Mouse (Mus musculus): ENCODE data around the gene Dguok. TPM values are rescaled to one million over a fixed set of nuclear protein-coding genes. Genes with fewer than 3 reads are reported as not detected.

Dguok gene
- polyA plus RNA-seq, 1 experiment from 2014 or later: 75.5 TPM

GRCm38 (mm10) chr6:83479193-83479592, 27.6 kb downstream of the Dguok start:
- Histone ChIP-seq H3K4me1 (replicated peaks; ENCODE audit: insufficient read depth, low read length) (peaks cover 4% of the 10 kb centered on the region; the same call in 1 of the 2 replicates), H3K27ac (peak overlapping the region; percentile 58; the same call in 1 of the 2 replicates), H3K27me3 (ENCODE audit: insufficient read depth, low read length) (no peaks in the 10 kb centered on the region), H3K36me3 (ENCODE audit: insufficient read depth, low read length) (peaks cover 18% of the 10 kb centered on the region), H3K9ac (ENCODE audit: low read depth, low read length) (no peak overlapping the region), H3K4me3 (replicated peaks; ENCODE audit: low read depth, low read length) (no peak overlapping the region), H3K9me3 (replicated peaks; ENCODE audit: low read length) (no peaks in the 10 kb centered on the region), H3K4me2 (ENCODE audit: low read length) (no peak overlapping the region)
- 43% methylated on average over 2 of the region's 2 CpGs for WGBS
- DNase-seq (ENCODE audit: low spot score) (no peak), ATAC-seq (replicated peaks; ENCODE audit: low FRiP score, low read depth) (no peak)
- TF ChIP-seq CTCF (IDR thresholded peaks at IDR 0.05; ENCODE audit: low read depth): no peak

GRCm38 (mm10) chr6:83478628-83479027, 28.1 kb downstream of the Dguok start:
- WGBS: 79% methylated on average over 7 of the region's 7 CpGs
- ATAC-seq (replicated peaks; ENCODE audit: low FRiP score, low read depth): no peak
- H3K36me3 ChIP-seq (ENCODE audit: insufficient read depth, low read length): peaks cover 18% of the 10 kb centered on the region

GRCm38 (mm10) chr6:83478217-83478616, 28.6 kb downstream of the Dguok start:
- H3K27ac ChIP-seq: no peak overlapping the region
- H3K4me2 ChIP-seq (ENCODE audit: low read length): no peak overlapping the region
- WGBS: 71% methylated on average over 4 of the region's 4 CpGs
- no peaks in the 10 kb centered on the region for H3K9me3 ChIP-seq (replicated peaks; ENCODE audit: low read length)
- no peak overlapping the region for H3K4me3 ChIP-seq (replicated peaks; ENCODE audit: low read depth, low read length)
- H3K4me1 ChIP-seq (replicated peaks; ENCODE audit: insufficient read depth, low read length): peaks cover 4% of the 10 kb centered on the region; the same call in 1 of the 2 replicates
- peak; percentile 52; the same call in 1 of the 2 replicates for TF ChIP-seq CTCF (IDR thresholded peaks at IDR 0.05; ENCODE audit: low read depth)
- peak; percentile 26 for DNase-seq (ENCODE audit: low spot score)
- H3K36me3 ChIP-seq (ENCODE audit: insufficient read depth, low read length): peaks cover 18% of the 10 kb centered on the region
- no peak overlapping the region for H3K9ac ChIP-seq (ENCODE audit: low read depth, low read length)
- no peaks in the 10 kb centered on the region for H3K27me3 ChIP-seq (ENCODE audit: insufficient read depth, low read length)
- no peak for ATAC-seq (replicated peaks; ENCODE audit: low FRiP score, low read depth)

More at GRCm38 (mm10) chr6:83478628-83479027, 28.1 kb downstream of the Dguok start:
- Histone ChIP-seq H3K9ac (ENCODE audit: low read depth, low read length) (no peak overlapping the region), H3K27me3 (ENCODE audit: insufficient read depth, low read length) (no peaks in the 10 kb centered on the region), H3K9me3 (replicated peaks; ENCODE audit: low read length) (no peaks in the 10 kb centered on the region), H3K4me3 (replicated peaks; ENCODE audit: low read depth, low read length) (no peak overlapping the region), H3K4me1 (replicated peaks; ENCODE audit: insufficient read depth, low read length) (peaks cover 4% of the 10 kb centered on the region; the same call in 1 of the 2 replicates), H3K4me2 (ENCODE audit: low read length) (no peak overlapping the region), H3K27ac (0 out of 2 replicates have a peak overlapping the region, but pooled peaks have one; percentile 1)
- DNase-seq (ENCODE audit: low spot score): no peak
- TF ChIP-seq CTCF (IDR thresholded peaks at IDR 0.05; ENCODE audit: low read depth): no peak

GRCm38 (mm10) chr6:83475431-83475830, 31.3 kb downstream of the Dguok start:
- Histone ChIP-seq H3K9ac (ENCODE audit: low read depth, low read length) (no peak overlapping the region), H3K4me3 (replicated peaks; ENCODE audit: low read depth, low read length) (no peak overlapping the region), H3K36me3 (ENCODE audit: insufficient read depth, low read length) (peaks cover 7% of the 10 kb centered on the region), H3K4me1 (replicated peaks; ENCODE audit: insufficient read depth, low read length) (no peaks in the 10 kb centered on the region), H3K27ac (no peak overlapping the region), H3K27me3 (ENCODE audit: insufficient read depth, low read length) (no peaks in the 10 kb centered on the region), H3K9me3 (replicated peaks; ENCODE audit: low read length) (no peaks in the 10 kb centered on the region), H3K4me2 (ENCODE audit: low read length) (no peak overlapping the region)
- ATAC-seq (replicated peaks; ENCODE audit: low FRiP score, low read depth) (no peak), DNase-seq (ENCODE audit: low spot score) (no peak)
- TF ChIP-seq CTCF (IDR thresholded peaks at IDR 0.05; ENCODE audit: low read depth): no peak
- WGBS: 79% methylated on average over 7 of the region's 7 CpGs

GRCm38 (mm10) chr6:83473240-83473639, 33.5 kb downstream of the Dguok start:
- H3K27ac ChIP-seq: no peak overlapping the region
- no peaks in the 10 kb centered on the region for H3K9me3 ChIP-seq (replicated peaks; ENCODE audit: low read length)
- H3K9ac ChIP-seq (ENCODE audit: low read depth, low read length): no peak overlapping the region
- H3K4me2 ChIP-seq (ENCODE audit: low read length): no peak overlapping the region
- H3K4me1 ChIP-seq (replicated peaks; ENCODE audit: insufficient read depth, low read length): no peaks in the 10 kb centered on the region
- ATAC-seq (replicated peaks; ENCODE audit: low FRiP score, low read depth) (no peak), DNase-seq (ENCODE audit: low spot score) (no peak)
- H3K27me3 ChIP-seq (ENCODE audit: insufficient read depth, low read length): no peaks in the 10 kb centered on the region
- WGBS: 74% methylated on average over 9 of the region's 9 CpGs
- no peak for TF ChIP-seq CTCF (IDR thresholded peaks at IDR 0.05; ENCODE audit: low read depth)
- no peak overlapping the region for H3K4me3 ChIP-seq (replicated peaks; ENCODE audit: low read depth, low read length)
- H3K36me3 ChIP-seq (ENCODE audit: insufficient read depth, low read length): no peaks in the 10 kb centered on the region

GRCm38 (mm10) chr6:83471739-83472138, 35.0 kb downstream of the Dguok start:
- no peaks in the 10 kb centered on the region for H3K36me3 ChIP-seq (ENCODE audit: insufficient read depth, low read length)
- no peak overlapping the region for H3K9ac ChIP-seq (ENCODE audit: low read depth, low read length)
- no peak for TF ChIP-seq CTCF (IDR thresholded peaks at IDR 0.05; ENCODE audit: low read depth)
- DNase-seq (ENCODE audit: low spot score): no peak
- H3K4me2 ChIP-seq (ENCODE audit: low read length): no peak overlapping the region
- H3K27me3 ChIP-seq (ENCODE audit: insufficient read depth, low read length): no peaks in the 10 kb centered on the region
- H3K4me3 ChIP-seq (replicated peaks; ENCODE audit: low read depth, low read length): no peak overlapping the region
- no peaks in the 10 kb centered on the region for H3K9me3 ChIP-seq (replicated peaks; ENCODE audit: low read length)
- no peak overlapping the region for H3K27ac ChIP-seq
- no peak for ATAC-seq (replicated peaks; ENCODE audit: low FRiP score, low read depth)
- WGBS: 84% methylated on average over 7 of the region's 7 CpGs
- H3K4me1 ChIP-seq (replicated peaks; ENCODE audit: insufficient read depth, low read length): no peaks in the 10 kb centered on the region

GRCm38 (mm10) chr6:83464011-83464410, 42.8 kb downstream of the Dguok start:
- Histone ChIP-seq H3K4me1 (replicated peaks; ENCODE audit: insufficient read depth, low read length) (peaks cover 9% of the 10 kb centered on the region; the same call in 1 of the 2 replicates), H3K9me3 (replicated peaks; ENCODE audit: low read length) (no peaks in the 10 kb centered on the region), H3K27ac (peak overlapping the region; percentile 42; the same call in 1 of the 2 replicates), H3K27me3 (ENCODE audit: insufficient read depth, low read length) (no peaks in the 10 kb centered on the region), H3K36me3 (ENCODE audit: insufficient read depth, low read length) (no peaks in the 10 kb centered on the region), H3K4me2 (ENCODE audit: low read length) (no peak overlapping the region), H3K9ac (ENCODE audit: low read depth, low read length) (no peak overlapping the region), H3K4me3 (replicated peaks; ENCODE audit: low read depth, low read length) (no peak overlapping the region)
- ATAC-seq (replicated peaks; ENCODE audit: low FRiP score, low read depth) (no peak; the same call in 1 of the 2 replicates), DNase-seq (ENCODE audit: low spot score) (no peak)
- TF ChIP-seq CTCF (IDR thresholded peaks at IDR 0.05; ENCODE audit: low read depth): no peak

Data from kidney, postnatal 0 days (tissue).